Mouse (Mus musculus) kidney, embryonic 15.5 days (tissue): ENCODE measurements at regions not wholly inside any gene's neighbourhood (a gene's known extent, or its start where the extent isn't known, plus 50 kb on each side); places are given as distances from the start of the nearest gene placed in this dataset.

Source experiments
- ATAC-seq: fragments of 200-750 bp; cut with Nextera tagmentation; replicated peaks from 2 replicates; pipeline ENCODE4 v1.8.0; 2017; ENCODE audit warnings: moderate TSS enrichment; ENCODE audit not compliant: low FRiP score
- H3K27ac ChIP-seq: fragments of 300-500 bp; sonication (generic); 2 replicates; pipeline ENCODE4 v1.5.1; 2015; ENCODE audit warnings: mild to moderate bottlenecking, inconsistent platforms
- H3K27me3 ChIP-seq: fragments of 300-500 bp; sonication (generic); 2 replicates; pipeline ENCODE4 v1.6.1; 2015; ENCODE audit warnings: inconsistent platforms
- H3K36me3 ChIP-seq: fragments of 300-500 bp; sonication (generic); 2 replicates; pipeline ENCODE4 v1.6.1; 2015; ENCODE audit warnings: inconsistent platforms
- H3K4me1 ChIP-seq: fragments of 300-500 bp; sonication (generic); 2 replicates; pipeline ENCODE4 v1.6.1; 2015; ENCODE audit warnings: inconsistent platforms
- H3K4me2 ChIP-seq: fragments of 300-500 bp; sonication (generic); 2 replicates; pipeline ENCODE4 v1.6.1; 2015; ENCODE audit warnings: moderate library complexity, mild to moderate bottlenecking, inconsistent platforms
- H3K4me3 ChIP-seq: fragments of 300-500 bp; sonication (generic); replicated peaks from 2 replicates; pipeline ENCODE4 v1.5.1; 2015; ENCODE audit warnings: mild to moderate bottlenecking, inconsistent platforms
- H3K9ac ChIP-seq: fragments of 300-500 bp; sonication (generic); 2 replicates; pipeline ENCODE4 v1.6.1; 2015; ENCODE audit warnings: mild to moderate bottlenecking, inconsistent platforms
- H3K9me3 ChIP-seq: fragments of 300-500 bp; sonication (generic); replicated peaks from 2 replicates; pipeline ENCODE4 v1.6.1; 2016; ENCODE audit warnings: inconsistent platforms
- WGBS: fragments of 180-500 bp; shearing (Covaris S2); methylation state at CpG from one replicate; pipeline ENCODE4 v1.1.7; 2015; ENCODE audit warnings: mixed read lengths; 5-methylcytosine and 5-hydroxymethylcytosine counted together

DNA sequence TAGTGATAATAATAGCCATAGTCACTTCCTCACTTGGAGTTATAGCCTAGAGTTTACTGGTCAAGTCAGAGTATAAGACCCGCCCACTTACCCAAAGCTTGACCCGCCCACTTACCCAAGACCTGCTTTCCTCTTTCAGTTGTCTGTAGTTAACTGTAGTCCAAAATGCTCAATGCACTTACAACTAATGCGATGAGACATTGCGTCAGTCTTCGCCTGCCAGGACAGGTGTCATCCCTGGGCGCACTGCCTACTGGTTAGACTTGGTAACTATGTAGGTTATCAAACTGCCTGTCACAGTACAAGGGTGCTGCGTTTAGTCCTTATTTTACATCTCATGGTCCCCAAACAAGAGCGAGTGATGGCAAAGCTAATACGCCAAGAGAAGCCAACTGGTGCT lies 294.0 kb downstream of the Mtx2 start:
- Histone ChIP-seq H3K27ac (no peak overlapping the region), H3K9ac (no peak overlapping the region), H3K4me2 (no peak overlapping the region), H3K27me3 (no peaks in the 10 kb centered on the region), H3K4me1 (peaks cover 10% of the 10 kb centered on the region), H3K4me3 (no peak overlapping the region), H3K9me3 (no peaks in the 10 kb centered on the region), H3K36me3 (no peaks in the 10 kb centered on the region)
- WGBS = 94% methylated on average over 9 of the region's 9 CpGs
- ATAC-seq = no peak

DNA sequence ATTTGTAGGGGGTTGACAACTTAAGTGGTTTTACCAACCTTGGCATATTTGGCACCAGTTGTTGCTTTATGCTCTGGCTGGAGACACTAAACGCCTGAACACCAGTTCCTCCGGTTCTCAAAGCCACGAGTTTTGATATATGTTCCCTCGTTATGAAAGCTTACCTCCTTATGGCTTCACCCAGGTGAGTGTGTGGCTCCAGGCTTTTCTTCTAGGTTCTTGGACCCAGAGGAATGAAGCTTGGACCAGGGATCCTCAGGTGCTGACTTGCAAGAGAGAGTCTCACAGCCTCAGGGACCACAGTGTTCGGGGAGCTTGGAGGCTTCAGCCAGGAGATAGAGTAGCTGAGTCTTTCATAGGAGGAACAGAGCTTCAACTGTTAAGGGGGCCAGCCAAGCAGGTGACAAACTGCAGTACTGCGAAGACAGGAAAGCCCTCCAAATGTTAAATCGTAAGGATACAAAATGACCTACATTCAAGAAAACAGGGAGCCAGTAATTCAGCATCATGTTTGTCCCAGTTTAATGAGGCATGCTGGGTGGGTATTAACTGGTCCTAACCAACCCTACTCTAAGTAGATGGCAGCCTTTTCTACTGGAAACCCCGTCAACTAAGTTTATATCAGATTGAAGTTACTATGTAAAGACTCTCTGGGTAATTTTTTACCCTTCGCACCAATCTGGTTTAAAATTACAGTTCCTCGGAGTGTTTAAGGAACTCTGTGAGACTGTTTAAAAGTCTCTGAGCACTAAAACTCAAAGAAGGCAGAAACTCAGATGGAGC lies 307.9 kb downstream of the Mtx2 start:
- peak overlapping the region; percentile 29; the same call in 1 of the 2 replicates for H3K4me2 ChIP-seq

GRCm38 (mm10) chr2:75136618-75137017 lies 311.0 kb downstream of the Mtx2 start:
- 40% methylated on average over 8 of the region's 8 CpGs for WGBS
- Histone ChIP-seq H3K9me3 (no peaks in the 10 kb centered on the region), H3K27ac (peak overlapping the region; percentile 75), H3K4me3 (peak overlapping the region; percentile 52), H3K9ac (peak overlapping the region; percentile 52), H3K4me1 (peaks cover 31% of the 10 kb centered on the region), H3K36me3 (no peaks in the 10 kb centered on the region), H3K4me2 (peak overlapping the region; percentile 80), H3K27me3 (peaks cover 28% of the 10 kb centered on the region)
- ATAC-seq = no peak

More for the DNA sequence above, 307.9 kb downstream of the Mtx2 start:
- peaks cover 22% of the 10 kb centered on the region for H3K4me1 ChIP-seq
- H3K9me3 ChIP-seq = no peaks in the 10 kb centered on the region
- H3K27ac ChIP-seq = peak overlapping the region; percentile 84
- H3K36me3 ChIP-seq = no peaks in the 10 kb centered on the region
- peak overlapping the region; percentile 29 for H3K4me3 ChIP-seq
- 0 out of 2 replicates have a peak overlapping the region, but pooled peaks have one; percentile 7 for H3K9ac ChIP-seq
- 52% methylated on average over 10 of the region's 10 CpGs for WGBS
- H3K27me3 ChIP-seq = peaks cover 13% of the 10 kb centered on the region
- peak; percentile 41 for ATAC-seq

GRCm38 (mm10) chr2:75137133-75137982 lies 311.8 kb downstream of the Mtx2 start:
- Histone ChIP-seq H3K36me3 (no peaks in the 10 kb centered on the region), H3K27me3 (peaks cover 28% of the 10 kb centered on the region), H3K4me1 (peaks cover 31% of the 10 kb centered on the region), H3K4me2 (peak overlapping the region; percentile 80), H3K9ac (peak overlapping the region; percentile 52), H3K9me3 (no peaks in the 10 kb centered on the region), H3K4me3 (peak overlapping the region; percentile 52), H3K27ac (peak overlapping the region; percentile 75)
- WGBS = under 1% methylated on average over 42 of the region's 42 CpGs
- peak; percentile 61 for ATAC-seq

DNA sequence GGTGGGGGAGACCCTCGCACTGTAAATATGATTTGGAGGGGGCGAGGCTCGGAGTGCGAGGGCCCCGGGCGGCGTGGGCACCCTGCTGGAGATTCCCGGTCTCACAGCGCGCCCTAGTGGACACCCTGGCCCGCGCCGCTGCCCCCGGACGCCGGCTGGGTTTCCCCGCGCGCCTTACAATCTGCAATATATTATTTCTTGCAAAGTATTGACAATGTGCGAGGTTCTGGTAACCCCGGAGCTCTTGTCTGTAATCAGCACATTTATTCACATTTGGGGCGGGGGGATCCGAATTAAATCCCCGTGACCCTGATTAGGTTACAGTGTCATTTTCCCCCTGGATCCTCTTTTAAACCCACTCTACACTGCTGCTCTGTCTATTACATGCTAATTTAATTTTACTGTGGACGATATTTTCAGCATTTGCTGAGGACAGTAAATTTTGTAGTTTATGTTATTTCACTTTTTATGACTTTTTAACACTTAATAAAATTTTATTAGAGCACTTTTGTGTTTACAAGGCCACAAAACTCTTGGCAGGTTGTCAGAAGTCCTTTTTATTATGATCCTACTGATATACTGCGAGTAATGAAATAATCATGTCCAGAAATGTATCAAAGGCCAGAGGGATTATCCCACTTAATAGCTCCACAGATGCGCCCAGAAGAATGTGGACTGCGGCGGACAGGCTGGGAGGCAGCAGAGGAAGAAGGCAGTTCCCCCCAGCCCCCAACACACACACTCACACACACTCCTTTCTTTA lies 312.6 kb downstream of the Mtx2 start:
- 5% methylated on average over 29 of the region's 29 CpGs for WGBS
- H3K4me2 ChIP-seq = peak overlapping the region; percentile 80
- ATAC-seq = peak; percentile 72; the same call in 1 of the 2 replicates
- peak overlapping the region; percentile 75; the same call in 1 of the 2 replicates for H3K27ac ChIP-seq
- no peaks in the 10 kb centered on the region for H3K9me3 ChIP-seq
- H3K36me3 ChIP-seq = no peaks in the 10 kb centered on the region
- peaks cover 30% of the 10 kb centered on the region for H3K27me3 ChIP-seq
- peak overlapping the region; percentile 52 for H3K4me3 ChIP-seq
- peaks cover 36% of the 10 kb centered on the region for H3K4me1 ChIP-seq
- H3K9ac ChIP-seq = peak overlapping the region; percentile 52

DNA sequence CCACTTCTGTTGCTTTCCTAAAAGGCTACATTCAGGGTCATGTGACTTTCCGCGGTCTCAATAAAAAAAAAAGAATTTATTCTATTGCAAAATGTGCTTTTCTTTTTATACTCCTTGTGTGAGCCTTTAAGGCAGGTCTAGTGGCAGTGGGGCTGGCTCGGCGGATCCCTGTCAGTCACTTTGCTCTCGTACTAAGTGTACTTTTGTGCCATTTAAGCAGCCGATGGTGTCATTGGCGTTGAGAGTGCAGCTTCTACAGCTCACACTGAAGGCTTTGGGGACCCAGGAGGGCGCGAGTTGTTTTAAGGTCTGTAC lies 313.1 kb downstream of the Mtx2 start:
- H3K27ac ChIP-seq = no peak overlapping the region
- peaks cover 35% of the 10 kb centered on the region for H3K27me3 ChIP-seq
- H3K4me3 ChIP-seq = 0 out of 2 replicates have a peak overlapping the region, but pooled peaks have one; percentile 3
- H3K4me2 ChIP-seq = peak overlapping the region; percentile 18; the same call in 1 of the 2 replicates
- ATAC-seq = no peak
- no peaks in the 10 kb centered on the region for H3K9me3 ChIP-seq
- peaks cover 36% of the 10 kb centered on the region for H3K4me1 ChIP-seq
- H3K36me3 ChIP-seq = no peaks in the 10 kb centered on the region
- H3K9ac ChIP-seq = no peak overlapping the region
- WGBS = 31% methylated on average over 9 of the region's 9 CpGs

DNA sequence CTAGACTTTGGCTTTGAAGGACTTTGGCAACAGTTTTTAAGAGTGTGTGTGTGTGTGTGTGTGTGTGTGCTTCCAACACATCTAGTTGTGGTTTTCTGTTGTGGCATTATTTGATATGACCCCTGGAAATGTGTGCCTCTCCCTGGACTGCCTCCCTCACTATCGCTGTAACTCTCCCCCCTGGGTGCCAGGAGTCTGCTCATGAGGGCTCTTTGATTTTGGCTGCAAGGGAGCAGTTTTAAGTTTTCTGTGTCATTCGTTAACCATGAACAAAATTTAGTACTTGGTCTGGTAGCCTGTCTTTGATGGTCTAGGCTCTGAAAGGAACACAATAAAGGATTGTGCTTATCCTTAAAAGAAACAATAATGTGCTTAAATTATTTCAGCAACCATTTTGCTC lies 313.9 kb downstream of the Mtx2 start:
- Histone ChIP-seq H3K27ac (no peak overlapping the region), H3K4me3 (no peak overlapping the region), H3K4me1 (peaks cover 29% of the 10 kb centered on the region), H3K9me3 (no peaks in the 10 kb centered on the region), H3K36me3 (no peaks in the 10 kb centered on the region), H3K9ac (no peak overlapping the region), H3K27me3 (peaks cover 36% of the 10 kb centered on the region), H3K4me2 (no peak overlapping the region)
- ATAC-seq = no peak
- WGBS = 69% methylated on average over 2 of the region's 2 CpGs

GRCm38 (mm10) chr2:75142675-75143074 lies 317.1 kb downstream of the Mtx2 start:
- Histone ChIP-seq H3K27me3 (peaks cover 24% of the 10 kb centered on the region), H3K27ac (no peak overlapping the region), H3K36me3 (no peaks in the 10 kb centered on the region), H3K9me3 (no peaks in the 10 kb centered on the region), H3K9ac (no peak overlapping the region), H3K4me1 (peaks cover 21% of the 10 kb centered on the region), H3K4me2 (no peak overlapping the region), H3K4me3 (no peak overlapping the region)
- 24% methylated on average over 2 of the region's 2 CpGs for WGBS
- ATAC-seq = 0 out of 2 replicates have a peak, but pooled peaks have one; percentile 41

DNA sequence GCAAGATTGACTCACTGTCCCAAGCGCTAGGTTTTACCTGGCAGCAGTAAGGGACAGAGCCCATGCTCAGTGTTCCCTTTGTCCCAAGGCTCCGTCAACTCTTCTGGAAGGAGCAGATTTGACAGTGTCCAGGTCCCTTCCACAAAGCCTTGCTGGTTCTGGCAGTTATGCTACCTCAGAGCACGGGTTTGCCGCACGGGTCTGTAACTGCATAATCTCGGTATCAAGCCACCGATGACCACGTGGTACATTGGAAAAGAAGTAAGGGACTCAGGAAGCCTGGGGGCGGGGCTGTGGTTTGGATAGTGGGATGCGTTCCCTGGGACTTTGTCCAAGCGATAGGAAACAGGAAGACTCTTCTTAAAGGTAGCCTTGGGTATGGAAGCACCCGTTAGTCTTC lies 319.3 kb downstream of the Mtx2 start:
- Histone ChIP-seq H3K27me3 (peaks cover 11% of the 10 kb centered on the region), H3K9me3 (no peaks in the 10 kb centered on the region)
- WGBS = 88% methylated on average over 12 of the region's 12 CpGs

DNA sequence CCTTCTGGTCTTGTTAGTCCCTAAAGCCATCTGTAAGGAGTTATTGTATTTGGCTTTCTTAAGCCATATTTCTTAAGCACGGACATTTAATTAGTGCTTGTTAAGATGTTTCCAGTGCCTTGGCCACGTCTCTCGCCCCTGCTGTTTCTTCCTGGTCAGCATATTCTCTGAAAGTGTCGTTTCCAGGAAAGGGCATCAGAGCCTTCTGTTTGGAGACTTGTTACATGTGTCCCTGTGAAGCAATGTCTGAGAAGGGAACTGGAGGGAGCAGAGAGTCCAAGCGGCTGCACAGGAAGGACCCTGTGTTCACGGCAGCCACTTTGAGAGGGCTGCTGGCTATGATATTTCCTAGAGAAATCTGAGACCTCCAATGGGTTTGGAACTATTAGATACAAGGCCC lies 320.7 kb downstream of the Mtx2 start:
- H3K27ac ChIP-seq = no peak overlapping the region
- ATAC-seq = no peak
- H3K4me3 ChIP-seq = no peak overlapping the region
- no peaks in the 10 kb centered on the region for H3K36me3 ChIP-seq
- WGBS = 31% methylated on average over 6 of the region's 6 CpGs
- peaks cover 29% of the 10 kb centered on the region for H3K4me1 ChIP-seq
- H3K27me3 ChIP-seq = peaks cover 7% of the 10 kb centered on the region
- no peak overlapping the region for H3K9ac ChIP-seq
- H3K4me2 ChIP-seq = no peak overlapping the region
- H3K9me3 ChIP-seq = no peaks in the 10 kb centered on the region

More for the DNA sequence above, 319.3 kb downstream of the Mtx2 start:
- no peak overlapping the region for H3K4me2 ChIP-seq
- no peak for ATAC-seq
- H3K9ac ChIP-seq = no peak overlapping the region
- no peaks in the 10 kb centered on the region for H3K36me3 ChIP-seq
- no peak overlapping the region for H3K27ac ChIP-seq
- peaks cover 24% of the 10 kb centered on the region for H3K4me1 ChIP-seq
- no peak overlapping the region for H3K4me3 ChIP-seq

- no peak overlapping the region for H3K4me2 ChIP-seq
- WGBS = 72% methylated on average over 9 of the region's 9 CpGs
- H3K27me3 ChIP-seq = peaks cover 7% of the 10 kb centered on the region
- H3K9ac ChIP-seq = no peak overlapping the region
- ATAC-seq = no peak
- no peak overlapping the region for H3K27ac ChIP-seq
- H3K4me1 ChIP-seq = peaks cover 28% of the 10 kb centered on the region
- no peaks in the 10 kb centered on the region for H3K9me3 ChIP-seq
- H3K36me3 ChIP-seq = no peaks in the 10 kb centered on the region
- no peak overlapping the region for H3K4me3 ChIP-seq
Observed at GRCm38 (mm10) chr2:75147399-75147798, 321.8 kb downstream of the Mtx2 start.
